Mouse (Mus musculus) T-helper 2 cell (primary cell): ENCODE data around the gene Cryba1.

Source experiments
- in situ Hi-C: fragments of 300-600 bp; cut with MboI, MseI; formaldehyde crosslinking; loops from one replicate; pipeline ENCODE4 v1.15.1; 2025; ENCODE audit warnings: high pct_unique_total_duplicates

Cryba1 gene

DNA sequence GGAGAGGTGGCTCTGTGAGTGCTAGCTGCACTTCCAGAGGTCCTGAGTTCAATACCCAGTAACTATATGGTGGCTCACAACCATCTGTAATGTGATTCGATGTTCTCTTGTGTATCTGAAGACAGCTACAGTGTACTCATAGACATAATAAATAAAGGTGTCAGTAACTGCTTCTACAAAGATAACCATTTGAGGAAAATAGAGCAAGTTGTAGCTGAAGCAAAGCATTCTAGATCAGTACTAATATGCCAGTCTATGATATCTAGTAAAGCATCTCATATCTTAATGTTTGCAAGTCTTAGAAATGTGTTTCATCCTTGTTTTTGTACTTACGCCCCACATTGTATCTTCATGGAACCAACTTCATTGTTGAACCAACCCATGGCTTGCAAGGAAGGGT lies 6.0 kb downstream of the Cryba1 start:
- in situ Hi-C loops, result no loop called here

- in situ Hi-C loops, result no loop called here
Measured at GRCm38 (mm10) chr11:77713736-77714135, 11.3 kb downstream of the Cryba1 start.

GRCm38 (mm10) chr11:77709039-77709438 lies 16.0 kb downstream of the Cryba1 start:
- in situ Hi-C loops, result no loop called here

- in situ Hi-C loops, result no loop called here
Measured at GRCm38 (mm10) chr11:77705920-77706319, 19.2 kb downstream of the Cryba1 start.

DNA sequence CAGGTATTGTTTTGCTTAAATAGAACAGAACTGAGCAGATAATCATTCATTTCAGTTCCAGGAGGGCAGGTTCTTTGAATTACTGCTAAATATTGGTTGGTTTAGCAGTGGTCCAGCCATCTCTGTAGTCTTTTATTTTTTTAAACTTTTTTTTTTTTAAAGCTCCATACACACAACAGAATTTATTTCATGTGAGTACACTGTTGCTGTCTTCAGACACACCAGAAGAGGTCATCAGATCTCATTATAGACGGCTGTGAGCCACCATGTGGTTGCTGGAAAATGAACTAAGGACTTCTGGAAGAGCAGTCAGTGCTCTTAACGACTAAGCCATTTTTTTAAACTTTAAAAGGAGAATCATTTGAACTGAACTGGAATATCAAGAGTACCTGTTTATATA lies 27.9 kb downstream of the Cryba1 start:
- in situ Hi-C loops, result no loop called here

DNA sequence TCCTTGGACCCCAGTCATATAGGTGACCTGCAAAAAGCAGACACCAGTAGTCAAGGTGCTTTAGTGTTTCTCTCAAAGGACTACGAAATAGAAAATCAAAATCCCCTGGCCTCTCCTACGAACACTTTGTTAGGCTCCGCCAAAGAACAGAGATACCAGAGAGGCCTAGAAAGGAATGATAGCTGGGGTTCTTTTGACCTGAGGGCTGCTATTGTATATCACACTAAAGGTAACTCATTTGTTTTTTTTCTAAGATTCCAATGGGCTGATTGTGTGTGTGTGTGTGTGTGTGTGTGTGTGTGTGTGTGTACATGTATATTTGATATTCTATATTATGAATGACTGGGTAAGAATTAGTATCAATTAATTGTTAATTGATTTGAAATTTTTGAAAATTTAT lies 32.1 kb downstream of the Cryba1 start:
- in situ Hi-C loops, result no loop called here

- in situ Hi-C loops, result no loop called here
Measured at GRCm38 (mm10) chr11:77687541-77688131, 37.4 kb downstream of the Cryba1 start.

DNA sequence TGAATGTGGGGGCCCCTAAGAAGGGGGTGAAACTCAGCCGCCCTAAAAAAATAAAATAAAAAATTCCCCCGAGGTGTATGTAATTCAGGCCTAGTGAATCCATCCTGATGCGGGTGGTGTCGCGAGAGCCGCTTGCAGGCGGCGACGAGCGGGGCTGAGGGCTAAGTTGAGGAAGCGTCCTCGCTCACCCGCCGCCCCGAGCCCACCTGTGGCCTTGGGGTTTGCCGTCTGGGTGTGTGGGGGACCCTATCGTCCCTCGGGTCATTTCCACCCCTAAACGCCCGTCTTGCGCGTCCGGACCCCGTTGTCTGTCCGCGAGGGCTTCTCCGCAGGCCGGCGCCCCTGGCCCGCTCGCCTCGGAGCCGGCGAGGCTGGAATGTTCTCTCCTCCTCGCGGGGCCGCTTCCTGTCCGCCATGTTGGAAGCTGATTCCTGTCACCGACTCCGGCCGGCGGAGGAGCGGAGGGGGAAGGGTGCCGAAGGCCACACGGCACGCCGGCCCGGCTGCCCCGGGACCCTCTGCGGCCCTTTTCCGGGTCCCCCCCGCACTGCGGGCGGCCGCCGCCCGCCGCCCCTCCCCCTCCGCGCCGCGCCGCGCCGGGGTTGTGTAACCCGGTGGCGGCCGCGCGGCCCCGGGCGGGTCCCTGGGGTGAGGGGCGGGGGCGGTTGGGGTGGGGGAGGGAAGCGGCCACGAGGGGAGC lies 38.1 kb downstream of the Cryba1 start:
- in situ Hi-C loops, result no loop called here

DNA sequence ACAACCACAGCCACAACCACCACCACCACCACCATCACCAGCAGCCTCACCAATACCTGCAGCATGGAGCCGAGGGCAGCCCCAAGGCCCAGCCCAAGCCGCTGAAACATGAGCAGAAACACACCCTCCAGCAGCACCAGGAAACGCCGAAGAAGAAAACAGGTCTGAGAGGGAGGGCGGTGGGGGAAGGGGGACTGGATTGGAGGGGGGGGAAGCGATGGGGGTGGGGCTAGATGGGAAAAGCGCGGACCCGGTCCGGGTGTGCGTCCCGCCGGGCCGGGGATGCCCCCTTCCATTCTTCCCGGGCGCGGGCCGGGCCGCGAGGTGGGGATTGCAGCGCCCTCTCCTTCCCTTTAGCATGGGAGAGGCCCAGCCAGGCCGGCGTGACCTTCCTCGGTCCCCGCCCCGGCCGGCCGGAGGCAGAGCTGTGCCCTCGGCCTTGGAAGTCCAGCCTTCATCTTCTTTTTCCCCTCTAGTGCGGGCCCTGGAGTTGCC lies 38.7 kb downstream of the Cryba1 start:
- in situ Hi-C loops, result no loop called here

- in situ Hi-C loops, result no loop called here
Measured at GRCm38 (mm10) chr11:77685383-77686265, 39.5 kb downstream of the Cryba1 start, which contains the start of gene Nufip2. Gene Nufip2 (plus strand): TSS chr11:77686155.

DNA sequence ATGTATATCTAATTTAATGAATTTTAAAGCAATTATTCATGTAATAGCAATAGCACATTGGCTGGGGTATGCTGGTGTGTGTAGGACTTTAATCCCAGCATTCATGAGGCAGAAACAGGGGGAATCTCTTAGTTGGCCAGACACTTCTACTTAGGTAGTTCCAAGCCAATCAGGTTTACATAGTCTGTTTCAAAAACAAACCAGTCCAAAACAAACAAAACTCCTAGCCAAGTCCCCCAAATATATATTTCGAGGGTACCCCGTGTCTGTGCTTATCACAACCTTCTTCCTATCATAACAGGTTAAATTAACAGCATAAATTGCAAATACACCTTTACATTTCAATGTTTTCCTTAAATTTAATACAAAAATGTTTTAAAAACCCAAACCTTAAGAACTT lies 40.2 kb downstream of the Cryba1 start:
- in situ Hi-C loops, result no loop called here

DNA sequence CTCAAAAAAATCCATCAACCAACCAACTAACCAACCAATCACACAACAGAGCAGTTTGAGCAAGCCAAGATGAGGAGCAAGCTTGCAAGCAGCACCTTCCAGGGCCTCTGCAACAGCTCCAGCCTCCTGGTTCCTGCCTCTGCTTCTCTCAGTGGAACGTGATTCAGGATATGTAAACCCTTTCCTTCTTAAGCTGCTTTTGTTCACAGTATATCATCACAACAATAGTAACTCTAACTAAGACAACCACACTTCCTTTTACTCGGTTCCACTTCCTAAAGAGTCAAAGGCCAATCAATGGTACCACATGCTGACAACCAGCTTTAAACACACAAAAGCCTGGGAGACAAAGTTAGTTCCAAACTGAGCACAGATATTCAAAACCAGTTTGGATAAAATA lies 45.1 kb downstream of the Cryba1 start:
- in situ Hi-C loops, result no loop called here

- in situ Hi-C loops, result no loop called here
Measured at GRCm38 (mm10) chr11:77673428-77673991, 51.6 kb downstream of the Cryba1 start.

DNA sequence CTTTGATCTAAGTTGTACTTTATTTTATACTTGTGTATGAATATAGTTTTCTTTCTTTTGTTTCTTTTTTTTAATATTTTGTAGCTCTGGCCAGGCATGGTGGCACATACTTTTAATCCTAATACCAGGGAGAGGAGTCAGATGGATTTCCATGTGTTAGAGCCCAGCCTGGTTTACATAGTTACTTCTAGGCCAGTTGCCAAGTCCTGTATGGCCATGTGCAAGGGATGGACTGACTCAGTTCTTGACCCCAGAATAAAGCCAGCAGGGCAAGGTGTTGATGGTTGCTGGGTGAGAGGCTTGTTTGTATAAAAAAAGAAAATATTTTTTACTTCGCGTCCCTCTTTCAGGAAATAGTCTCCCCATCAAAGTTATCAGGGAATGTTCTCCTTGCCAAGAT lies 52.3 kb downstream of the Cryba1 start:
- in situ Hi-C loops, result no loop called here
